Mouse (Mus musculus) ovary, postnatal 36 days (tissue): ENCODE results near the gene Fam76a.

Experiments
- DNase-seq: peaks from one replicate; pipeline ENCODE4 v3.0.0; 2022; ENCODE audit warnings: low spot score, mixed read lengths

Gene Fam76a

DNA sequence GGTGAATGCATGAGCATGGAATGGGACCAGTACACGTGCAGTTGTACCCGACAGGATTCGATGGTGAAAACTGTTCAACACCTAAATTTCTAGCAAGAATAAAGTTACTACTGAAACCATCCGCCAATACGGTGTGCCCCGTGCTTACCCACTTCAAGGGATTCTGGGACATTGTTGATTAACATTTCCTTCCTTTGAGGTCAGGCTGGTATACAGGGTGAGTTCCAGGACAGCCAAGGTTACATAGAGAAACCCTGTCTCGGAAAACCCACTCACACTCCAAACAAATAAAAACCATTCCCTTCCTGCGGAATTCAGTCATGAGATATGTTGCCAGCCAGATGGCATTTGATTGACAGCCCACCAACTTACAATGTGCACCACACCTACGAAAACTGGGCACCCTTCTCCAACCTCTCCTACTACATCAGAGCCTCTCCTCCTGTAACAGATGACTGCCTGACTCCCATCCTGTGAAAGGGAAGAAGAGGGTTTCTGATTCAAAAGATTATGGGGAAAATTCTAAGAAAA is 37.4 kb downstream of the Fam76a start:
- DNase-seq, result no peak

DNA sequence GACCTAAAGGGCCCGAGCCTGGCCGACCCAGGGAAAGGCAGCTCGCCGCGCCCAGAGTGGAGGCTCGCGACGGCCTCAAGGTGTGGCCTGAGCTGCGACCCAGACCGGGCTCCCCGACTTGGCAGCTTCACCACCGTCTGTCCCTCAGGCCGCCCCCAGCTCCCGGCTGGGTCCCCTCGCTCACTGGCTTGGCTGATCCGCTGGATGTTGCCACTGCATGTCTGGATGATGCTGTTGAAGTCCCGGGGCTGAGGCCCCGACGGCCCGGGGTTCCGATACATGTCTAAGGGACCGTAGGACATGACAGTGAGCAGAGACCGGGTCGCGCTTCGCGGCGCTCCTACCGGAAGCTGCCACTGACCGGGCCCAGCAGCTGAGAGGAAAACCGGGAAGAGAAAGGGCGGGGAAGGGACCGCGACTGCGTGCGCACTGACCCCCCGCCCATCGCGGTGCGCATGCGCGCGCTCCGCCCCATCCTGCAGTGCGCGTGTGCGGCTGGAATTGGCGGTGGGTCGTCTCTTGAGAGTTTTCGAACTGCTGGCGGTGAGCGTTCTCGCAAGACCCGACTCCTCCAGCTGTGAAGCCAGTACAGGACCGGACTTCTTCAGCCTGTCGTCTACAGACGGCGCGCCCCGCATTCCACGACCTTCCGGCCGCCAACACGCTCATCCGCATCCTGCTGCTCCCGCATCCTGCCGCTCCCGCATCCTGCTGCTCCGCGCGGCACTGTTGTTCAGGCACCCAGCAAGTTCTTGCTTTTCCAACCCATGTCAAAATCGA is 38.1 kb downstream of the Fam76a start, which contains the start of gene Stx12:
Gene Stx12, minus strand, starts transcription at position 446 of the 780 bp plus-strand sequence.
- peak; percentile 91 for DNase-seq

DNA sequence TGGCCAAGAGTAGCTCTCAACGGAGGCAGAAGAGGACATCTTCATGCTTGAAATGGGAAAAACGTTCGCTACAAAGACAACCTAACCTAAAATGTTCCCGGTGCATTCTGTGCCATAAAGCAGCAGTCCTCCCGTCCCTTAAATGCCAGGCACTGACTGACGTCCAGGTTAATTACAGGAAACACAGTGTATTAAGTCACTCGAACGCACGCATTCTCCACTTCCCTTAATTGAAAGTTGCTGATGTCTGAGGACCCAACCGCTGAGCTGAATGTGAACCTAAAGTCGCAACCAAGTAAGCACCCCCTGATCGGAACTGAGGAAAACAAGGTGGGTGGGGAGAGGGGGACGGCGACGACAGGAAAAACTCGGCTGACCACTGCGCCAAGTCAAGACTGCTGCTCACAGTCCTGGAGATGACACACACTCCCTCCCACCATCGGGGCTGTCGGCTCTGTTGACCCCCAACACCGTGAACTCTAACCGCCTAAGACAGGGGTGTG is 38.7 kb downstream of the Fam76a start:
- DNase-seq, result no peak

DNA sequence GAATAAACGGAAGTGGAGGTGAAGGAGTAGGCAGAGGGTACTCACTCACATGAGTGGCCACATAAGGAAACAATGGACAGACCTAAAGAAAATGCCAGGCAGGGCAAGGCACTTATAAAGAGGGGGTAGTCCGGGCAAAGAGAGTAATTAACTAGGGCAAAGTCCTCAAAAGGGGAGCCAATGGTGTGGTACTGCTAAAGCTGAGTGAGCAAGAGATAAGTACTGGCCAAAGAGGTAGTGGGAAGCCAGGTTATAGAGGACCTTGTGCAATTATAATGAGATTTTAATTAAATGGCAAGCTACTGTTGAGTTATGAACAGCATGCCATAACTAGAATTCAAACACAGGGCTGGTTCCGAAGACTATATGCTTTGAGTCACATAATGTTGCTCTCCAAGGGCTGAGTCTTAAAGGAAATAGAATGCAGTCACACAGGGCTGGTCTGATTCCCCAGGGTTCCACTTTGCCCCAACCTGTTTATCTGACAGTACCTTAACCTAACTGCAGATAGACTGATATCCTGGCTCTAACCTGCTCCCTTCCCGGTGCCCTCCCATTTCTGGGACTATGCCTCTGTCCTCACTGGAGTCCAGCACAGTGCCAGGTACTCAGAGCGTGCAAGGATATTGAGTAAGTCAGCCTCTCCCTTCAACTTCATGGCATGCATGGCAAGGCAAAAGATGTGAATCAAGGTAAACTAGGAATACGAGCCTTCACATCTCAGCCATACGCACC is 47.8 kb downstream of the Fam76a start:
- no peak for DNase-seq

DNA sequence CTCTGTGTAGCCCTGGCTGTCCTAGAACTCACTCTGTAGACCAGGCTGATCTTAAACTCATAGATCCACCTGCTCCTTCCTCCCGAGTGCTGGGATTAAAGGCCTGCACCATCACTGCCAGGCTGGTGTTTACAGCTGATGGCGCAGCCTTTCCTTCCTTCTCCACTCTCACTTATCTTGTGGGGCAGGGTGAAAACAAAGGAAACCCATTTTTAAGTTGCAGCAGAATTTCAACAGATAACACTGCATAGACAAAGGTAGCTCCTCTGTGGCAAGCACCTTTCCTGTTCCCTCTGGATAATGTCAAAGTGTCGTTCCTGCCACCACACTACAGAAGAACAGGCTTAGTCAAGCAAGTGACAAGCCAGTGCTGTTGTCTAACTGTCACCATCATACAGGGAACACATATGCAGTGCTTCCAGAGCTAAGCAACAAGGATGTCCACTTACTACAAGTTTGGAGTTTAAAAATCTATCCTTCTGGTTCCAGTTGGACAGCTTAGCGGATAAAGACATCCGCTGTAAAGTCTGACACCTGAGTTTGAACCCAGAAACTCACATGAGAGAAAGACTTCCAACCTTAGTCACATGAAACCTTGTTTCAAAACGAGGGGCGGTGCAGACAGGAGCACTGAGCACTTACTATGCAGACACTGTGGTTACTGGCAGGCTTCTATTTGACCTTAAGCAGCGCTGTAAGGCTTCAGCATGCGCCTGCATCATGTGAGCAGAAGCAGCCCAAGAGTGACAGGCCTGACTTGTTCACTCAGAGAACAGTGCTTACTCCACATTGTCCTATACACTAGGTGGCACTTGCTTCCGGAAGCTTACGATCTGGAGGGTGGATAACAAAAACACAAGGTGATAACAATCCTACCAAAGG is 48.6 kb downstream of the Fam76a start:
- DNase-seq, result no peak

DNA sequence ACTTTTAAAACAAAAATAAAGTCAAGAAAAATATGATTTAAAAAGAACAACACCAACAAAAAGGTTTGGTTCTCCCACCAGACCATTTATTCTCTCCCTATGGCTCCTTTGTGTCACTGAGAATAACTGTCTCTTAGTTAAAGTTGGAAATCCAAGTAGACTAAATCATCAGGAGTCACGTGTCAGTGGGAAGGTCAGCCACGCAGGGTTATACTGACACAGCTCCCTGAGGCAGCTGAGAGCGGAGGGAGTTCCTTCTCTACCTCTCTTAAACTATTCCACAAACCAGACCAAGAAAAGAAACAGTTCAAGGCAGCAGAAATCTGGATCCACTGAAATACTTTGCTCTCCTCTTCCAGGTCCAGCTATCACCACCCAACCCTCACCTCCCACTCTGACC is 51.2 kb downstream of the Fam76a start:
- no peak for DNase-seq

DNA sequence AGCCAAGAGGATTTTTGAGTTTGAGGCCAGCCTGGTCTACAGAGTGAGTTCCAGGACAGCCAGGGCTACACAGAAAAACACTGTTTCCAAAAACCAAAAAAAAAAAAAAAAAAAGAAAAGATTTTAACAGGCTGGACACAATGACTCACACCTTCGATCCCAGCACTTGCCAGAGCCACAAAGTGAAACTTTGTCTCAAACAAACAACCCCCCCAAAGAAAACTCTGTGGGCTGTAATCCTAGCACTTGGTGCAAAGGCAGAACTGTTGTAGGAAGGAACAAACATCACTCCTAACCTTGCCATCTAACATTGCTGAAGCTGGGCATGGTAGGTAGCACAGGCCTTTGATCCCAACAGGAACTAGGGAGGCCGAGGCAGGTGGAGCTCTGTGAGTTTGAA is 57.5 kb downstream of the Fam76a start:
- no peak for DNase-seq

DNA sequence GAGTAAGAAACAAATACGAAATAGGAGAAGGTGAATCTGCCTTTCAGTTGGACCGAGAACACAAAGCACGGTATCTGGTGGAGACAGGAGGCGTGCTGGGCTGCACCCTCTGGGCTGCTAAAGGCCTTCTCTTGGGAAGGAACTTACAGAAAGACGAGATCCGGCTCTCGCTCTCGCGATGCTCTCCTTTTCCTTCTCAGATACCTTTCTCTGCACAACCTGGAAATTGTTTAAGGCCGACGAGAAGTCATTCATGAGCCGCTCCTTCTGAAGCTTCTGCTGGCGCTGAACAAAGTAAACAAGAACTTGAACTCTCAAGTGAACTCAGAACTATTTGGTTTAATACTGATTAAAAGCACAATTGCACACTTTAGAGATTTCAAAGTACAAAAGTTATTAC is 59.3 kb downstream of the Fam76a start:
- DNase-seq, result no peak

DNA sequence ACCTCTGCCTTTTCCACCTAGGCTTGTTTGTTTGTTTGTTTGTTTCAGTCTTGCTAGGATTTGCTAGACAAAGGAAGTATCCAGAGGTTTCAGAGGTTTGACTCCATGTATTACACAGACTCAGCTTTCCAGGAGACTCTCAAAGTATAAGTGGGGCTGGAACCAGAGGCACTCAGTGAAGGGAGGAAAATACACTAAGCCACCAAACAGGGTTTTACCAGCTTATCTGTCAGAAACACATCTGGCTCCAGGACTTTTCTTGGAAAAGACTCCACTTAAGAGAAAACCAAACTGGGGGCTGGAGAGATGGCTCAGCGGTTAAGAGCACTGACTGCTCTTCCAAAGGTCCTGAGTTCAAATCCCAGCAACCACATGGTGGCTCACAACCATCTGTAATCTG is 61.5 kb downstream of the Fam76a start:
- no peak for DNase-seq
